Mouse (Mus musculus) B cell, adult (primary cell): ENCODE measurements around the gene Depdc1b. TPM values are rescaled to one million over a fixed set of nuclear protein-coding genes. Genes with fewer than 3 reads are reported as not detected.

Experiments
- total RNA-seq: library from RNA; stranded (reverse); gene quantifications from 4 replicates; pipeline ENCODE4 v1.2.4, GENCODE M21; 2023; ENCODE audit not compliant: inconsistent age

Gene Depdc1b
- 0.66 to 1.2 TPM (median 1.0 TPM) in 4 replicates for total RNA-seq

DNA sequence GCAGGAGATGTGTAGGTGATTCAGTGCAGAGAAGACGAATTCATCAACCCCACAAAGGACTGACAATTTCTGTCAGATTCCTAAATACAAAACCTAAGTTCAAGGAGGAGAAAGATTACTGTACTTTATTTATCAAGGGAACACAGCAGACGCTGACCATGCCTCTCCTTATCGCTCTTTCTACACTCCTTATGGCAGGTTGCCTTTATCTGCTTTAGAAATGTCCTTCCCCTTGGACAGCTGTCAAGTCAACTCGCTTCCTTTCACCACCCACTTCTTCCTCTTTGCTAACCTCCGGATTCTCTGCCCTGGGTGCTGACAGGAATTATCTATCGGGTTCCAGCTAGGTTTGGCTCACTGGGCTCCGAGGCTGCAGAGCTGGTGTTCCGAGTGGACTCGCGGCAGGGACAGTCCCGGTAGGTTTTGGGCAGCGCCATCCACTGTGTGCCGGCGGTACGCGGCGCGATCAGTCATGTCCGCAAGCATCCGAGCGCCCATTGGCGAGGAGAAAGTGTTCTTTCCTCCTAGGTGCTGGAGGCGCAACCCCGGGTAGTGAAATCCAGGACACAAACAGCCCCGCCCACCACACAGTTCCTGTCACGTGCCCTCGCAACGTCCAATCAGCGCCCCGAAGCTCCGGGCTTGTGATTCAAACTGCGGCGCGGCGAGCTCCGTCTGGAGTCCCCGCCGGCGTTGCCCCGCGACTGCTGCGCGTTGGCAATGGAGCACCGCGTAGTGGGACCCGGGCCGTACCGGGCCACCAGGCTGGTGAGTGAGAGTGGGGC lies at the start of gene Depdc1b:
Depdc1b (plus strand) TSS at position 631 of the 785 bp plus-strand sequence.

GRCm38 (mm10) chr13:108449116-108450097 lies 133.3 kb downstream of the Depdc1b start, which contains the start of gene Pde4d:
Gene Pde4d (plus strand): TSS chr13:108449948.

Other genes starting within 250 kb of the Depdc1b start
- gene Ndufaf2, start 157.7 kb upstream of the Depdc1b start, total RNA-seq, result 2.2 to 7.6 TPM (median 4.6 TPM) in 4 replicates
- 12.4 to 18.8 TPM (median 15.0 TPM) in 4 replicates for gene Ercc8, start 157.6 kb upstream of the Depdc1b start, total RNA-seq
- gene Elovl7, start 101.9 kb upstream of the Depdc1b start, total RNA-seq, result not detected in 4 replicates
- 22.1 to 35.4 TPM (median 25.1 TPM) in 4 replicates for gene Pde4d, start 133.6 kb downstream of the Depdc1b start, total RNA-seq